Mouse (Mus musculus) bone marrow macrophage, adult 2 months (primary cell): ENCODE data around the gene Gbp6. TPM values are rescaled to one million over a fixed set of nuclear protein-coding genes. Genes with fewer than 3 reads are reported as not detected.
"Not testable (repeated sequence)": the region's sequence is repeated elsewhere in the genome, so short reads cannot be mapped to it uniquely, and the experiment has no call there.

ENCODE experiments used
- H3K27ac ChIP-seq: 2 replicates; pipeline ENCODE4 v1.5.1; 2012; ENCODE audit warnings: low read depth, low read length; ENCODE audit not compliant: insufficient read depth
- H3K4me1 ChIP-seq: 2 replicates; pipeline ENCODE4 v1.6.1; 2012; ENCODE audit warnings: low read length; ENCODE audit not compliant: control insufficient read depth, insufficient read depth
- H3K4me3 ChIP-seq: 2 replicates; pipeline ENCODE4 v1.5.1; 2012; ENCODE audit warnings: mild to moderate bottlenecking, low read length, moderate library complexity; ENCODE audit not compliant: insufficient read depth
- CTCF ChIP-seq: IDR thresholded peaks from 2 replicates; pipeline ENCODE4 v1.5.1; 2012; ENCODE audit warnings: low read depth, mild to moderate bottlenecking, low read length, moderate library complexity
- POLR2A ChIP-seq: IDR thresholded peaks from 2 replicates; pipeline ENCODE4 v1.6.1; 2012; ENCODE audit warnings: mild to moderate bottlenecking, low read depth, low read length, borderline replicate concordance
- polyA plus RNA-seq: library from polyadenylated mRNA; stranded (reverse); fragments of >200 nt; gene quantifications from 2 replicates; pipeline ENCODE4 v1.2.4, GENCODE M21; 2012; ENCODE audit not compliant: missing spikeins, insufficient read depth, insufficient read length

Gbp6 gene
- polyA plus RNA-seq, 1 experiment = 3.7 TPM

GRCm38 (mm10) chr5:105292492-105292891 lies 1.0 kb downstream of the Gbp6 start:
- Histone ChIP-seq H3K4me1 (peaks cover 7% of the 10 kb centered on the region), H3K27ac (no peak overlapping the region), H3K4me3 (no peak overlapping the region)
- TF ChIP-seq CTCF = no peak
- no peak for TF ChIP-seq POLR2A

- not testable (repeated sequence) for H3K4me1 ChIP-seq, H3K4me3 ChIP-seq, H3K27ac ChIP-seq
These were observed 2.6 kb downstream of the Gbp6 start for GRCm38 (mm10) chr5:105290921-105291320.

- H3K4me3 ChIP-seq, H3K4me1 ChIP-seq, H3K27ac ChIP-seq: not testable (repeated sequence)
These were observed 32.8 kb downstream of the Gbp6 start for GRCm38 (mm10) chr5:105260673-105261072.

- Histone ChIP-seq H3K4me3 (no peak overlapping the region), H3K4me1 (no peaks in the 10 kb centered on the region), H3K27ac (no peak overlapping the region)
- no peak for TF ChIP-seq CTCF
- no peak for TF ChIP-seq POLR2A
These were observed 41.0 kb downstream of the Gbp6 start for GRCm38 (mm10) chr5:105252491-105252890.

- not testable (repeated sequence) for H3K4me3 ChIP-seq, H3K27ac ChIP-seq, H3K4me1 ChIP-seq
These were observed 48.8 kb downstream of the Gbp6 start for GRCm38 (mm10) chr5:105244741-105245140.

- not testable (repeated sequence) for H3K4me3 ChIP-seq
These were observed 52.5 kb downstream of the Gbp6 start for GRCm38 (mm10) chr5:105240982-105241381.

GRCm38 (mm10) chr5:105239483-105240047 lies 53.9 kb downstream of the Gbp6 start, which contains the start of gene Gbp10:
Gene Gbp10, minus strand, starts transcription at chr5:105239533.
- not testable (repeated sequence) for H3K27ac ChIP-seq, H3K4me3 ChIP-seq, H3K4me1 ChIP-seq

More at GRCm38 (mm10) chr5:105240982-105241381, 52.5 kb downstream of the Gbp6 start:
- not testable (repeated sequence) for H3K4me1 ChIP-seq, H3K27ac ChIP-seq

- H3K4me3 ChIP-seq, H3K4me1 ChIP-seq, H3K27ac ChIP-seq: not testable (repeated sequence)
These were observed 55.1 kb downstream of the Gbp6 start for GRCm38 (mm10) chr5:105238402-105238801.

GRCm38 (mm10) chr5:105236040-105236439 lies 57.5 kb downstream of the Gbp6 start:
- H3K27ac ChIP-seq, H3K4me1 ChIP-seq, H3K4me3 ChIP-seq: not testable (repeated sequence)

Other genes starting within 250 kb of the Gbp6 start
- gene Gbp9, start 154.2 kb downstream of the Gbp6 start, polyA plus RNA-seq = 28.3 and 33.0 TPM in 2 replicates
- gene Gbp8, start 154.2 kb downstream of the Gbp6 start, polyA plus RNA-seq = 2.1 and 4.1 TPM in 2 replicates
- 1.8 and 2.5 TPM in 2 replicates for gene Gbp4, start 154.1 kb downstream of the Gbp6 start, polyA plus RNA-seq
- gene Gbp10, start 54.2 kb downstream of the Gbp6 start, polyA plus RNA-seq = not detected in 2 replicates
- not detected in 2 replicates for gene Gm43302, start within 50 bp of the Gbp6 start, polyA plus RNA-seq
- gene Lrrc8b, start 122.1 kb upstream of the Gbp6 start, polyA plus RNA-seq = 5.0 and 6.5 TPM in 2 replicates
- gene Lrrc8c, start 225.7 kb upstream of the Gbp6 start, polyA plus RNA-seq = 9.6 and 12.1 TPM in 2 replicates